Mouse (Mus musculus): ENCODE data around the gene Gm6096. TPM values are rescaled to one million over a fixed set of nuclear protein-coding genes. Genes with fewer than 3 reads are reported as not detected.

The Gm6096 gene
- polyA plus RNA-seq, 1 experiment from 2014 or later: not detected

DNA sequence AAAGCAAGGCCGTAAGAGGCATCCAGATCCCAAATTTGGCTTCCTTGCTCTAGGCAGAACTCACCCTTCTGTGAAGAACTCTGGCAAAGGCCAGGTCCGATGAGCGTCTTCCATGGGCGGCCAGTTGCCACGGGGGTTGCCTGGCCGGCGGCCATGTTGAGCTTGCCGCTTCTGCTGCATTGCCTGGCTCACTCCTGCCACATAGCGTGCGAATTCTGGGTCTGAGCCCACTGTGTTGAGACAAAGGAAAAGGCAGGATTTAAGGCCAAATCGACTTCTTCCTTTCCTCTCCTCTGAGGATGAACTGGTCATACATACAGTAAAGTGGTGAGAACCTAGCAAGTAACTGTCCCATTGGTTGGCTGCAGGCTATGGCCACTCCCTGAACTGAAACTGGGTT, 8.7 kb upstream of the Gm6096 start:
- H3K4me3 ChIP-seq: no peak overlapping the region
- H3K27me3 ChIP-seq: no peaks in the 10 kb centered on the region
- H3K4me1 ChIP-seq (replicated peaks): no peaks in the 10 kb centered on the region
- H3K36me3 ChIP-seq: peaks cover 69% of the 10 kb centered on the region
- no peak overlapping the region for H3K9ac ChIP-seq
- WGBS: 94% methylated on average over 11 of the region's 11 CpGs
- H3K9me3 ChIP-seq: no peaks in the 10 kb centered on the region
- no peak overlapping the region for H3K4me2 ChIP-seq
- H3K27ac ChIP-seq (replicated peaks): no peak overlapping the region
- no peak for ATAC-seq (ENCODE audit: low FRiP score, low read depth)

GRCm38 (mm10) chr7:34246870-34247499, 3.9 kb upstream of the Gm6096 start:
- no peaks in the 10 kb centered on the region for H3K9me3 ChIP-seq
- H3K36me3 ChIP-seq: peaks cover 44% of the 10 kb centered on the region
- no peaks in the 10 kb centered on the region for H3K4me1 ChIP-seq (replicated peaks)
- no peak overlapping the region for H3K9ac ChIP-seq
- no peak for ATAC-seq (ENCODE audit: low FRiP score, low read depth)
- WGBS: 93% methylated on average over 3 of the region's 3 CpGs
- H3K4me2 ChIP-seq: no peak overlapping the region
- no peak overlapping the region for H3K27ac ChIP-seq (replicated peaks)
- no peaks in the 10 kb centered on the region for H3K27me3 ChIP-seq
- no peak overlapping the region for H3K4me3 ChIP-seq

GRCm38 (mm10) chr7:34252030-34252429, 1.2 kb downstream of the Gm6096 start:
- no peaks in the 10 kb centered on the region for H3K4me1 ChIP-seq (replicated peaks)
- 98% methylated on average over 2 of the region's 2 CpGs for WGBS
- H3K27me3 ChIP-seq: no peaks in the 10 kb centered on the region
- no peak overlapping the region for H3K4me2 ChIP-seq
- peak overlapping the region; percentile 38; the same call in 1 of the 2 replicates for H3K27ac ChIP-seq (replicated peaks)
- no peak overlapping the region for H3K4me3 ChIP-seq
- ATAC-seq (ENCODE audit: low FRiP score, low read depth): no peak
- H3K36me3 ChIP-seq: peaks cover 37% of the 10 kb centered on the region
- no peak overlapping the region for H3K9ac ChIP-seq
- H3K9me3 ChIP-seq: no peaks in the 10 kb centered on the region

DNA sequence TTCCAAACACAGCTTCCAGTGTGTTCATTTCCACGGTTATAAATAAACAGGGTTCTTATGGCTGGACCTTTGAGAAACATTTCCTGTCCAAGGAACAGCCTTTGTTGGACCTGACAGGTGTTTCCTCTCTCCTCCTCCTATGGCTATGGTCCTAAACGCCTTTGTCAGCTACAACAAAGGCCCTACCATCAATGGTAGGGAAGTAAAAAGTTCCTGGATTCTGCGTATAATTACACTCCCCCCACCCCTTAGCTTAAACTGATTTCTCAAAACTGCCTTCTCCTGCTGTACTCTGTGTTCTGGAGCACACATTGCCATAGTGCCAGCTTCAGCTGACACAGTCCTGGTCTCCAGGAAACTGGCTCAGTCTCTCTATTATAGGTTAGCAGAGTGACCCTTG, 4.3 kb downstream of the Gm6096 start:
- Histone ChIP-seq H3K4me2 (no peak overlapping the region), H3K27ac (replicated peaks) (no peak overlapping the region), H3K9me3 (no peaks in the 10 kb centered on the region), H3K36me3 (peaks cover 40% of the 10 kb centered on the region), H3K9ac (no peak overlapping the region), H3K27me3 (no peaks in the 10 kb centered on the region), H3K4me3 (no peak overlapping the region), H3K4me1 (replicated peaks) (no peaks in the 10 kb centered on the region)
- ATAC-seq (ENCODE audit: low FRiP score, low read depth): no peak
- WGBS: 72% methylated on average over 3 of the region's 3 CpGs

DNA sequence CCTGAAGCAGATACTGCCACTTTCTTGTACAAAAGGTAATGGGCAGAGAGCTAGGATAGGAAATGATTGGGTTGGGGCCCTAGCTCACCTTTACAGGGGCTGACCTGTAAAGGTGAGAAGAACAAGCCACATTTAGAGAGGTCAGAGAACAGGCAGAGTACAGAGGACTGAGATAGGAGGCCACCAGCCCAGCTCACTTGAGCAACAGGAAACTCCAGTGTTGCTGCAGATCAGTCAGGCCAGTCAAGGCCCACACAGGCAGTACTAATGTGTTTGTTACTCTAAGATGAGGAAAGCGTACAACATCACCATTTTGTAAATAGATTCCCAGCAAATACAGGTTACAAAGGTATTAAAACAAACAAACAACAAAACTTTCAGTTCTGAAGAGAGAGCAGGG, 5.1 kb downstream of the Gm6096 start:
- H3K4me2 ChIP-seq: no peak overlapping the region
- no peaks in the 10 kb centered on the region for H3K4me1 ChIP-seq (replicated peaks)
- H3K9ac ChIP-seq: no peak overlapping the region
- ATAC-seq (ENCODE audit: low FRiP score, low read depth): no peak
- 92% methylated on average over 1 of the region's 1 CpGs for WGBS
- no peak overlapping the region for H3K4me3 ChIP-seq
- H3K27ac ChIP-seq (replicated peaks): 0 out of 2 replicates have a peak overlapping the region, but pooled peaks have one; percentile 15
- peaks cover 40% of the 10 kb centered on the region for H3K36me3 ChIP-seq
- no peaks in the 10 kb centered on the region for H3K9me3 ChIP-seq
- no peaks in the 10 kb centered on the region for H3K27me3 ChIP-seq

DNA sequence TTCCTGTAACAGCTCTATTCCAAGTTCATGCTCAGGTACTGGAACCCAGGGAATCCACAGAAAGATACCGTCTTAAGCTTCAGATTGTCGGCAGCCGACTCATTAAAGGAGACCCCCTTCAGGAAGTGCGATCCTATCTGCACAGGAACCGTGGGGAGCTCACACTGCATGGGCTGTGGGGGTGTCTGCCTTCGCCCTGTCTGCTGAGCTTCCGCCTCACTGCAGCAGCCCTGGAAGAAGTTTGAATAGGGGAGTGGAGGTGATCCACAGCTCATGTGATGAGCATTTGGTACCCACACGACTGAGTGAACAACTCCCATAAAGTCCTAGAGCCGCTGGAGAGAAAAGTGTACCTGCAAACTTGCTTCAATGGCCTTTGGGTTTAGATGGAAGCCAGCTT, 6.4 kb downstream of the Gm6096 start:
- H3K36me3 ChIP-seq: peaks cover 46% of the 10 kb centered on the region
- no peak for ATAC-seq (ENCODE audit: low FRiP score, low read depth)
- 86% methylated on average over 9 of the region's 9 CpGs for WGBS

DNA sequence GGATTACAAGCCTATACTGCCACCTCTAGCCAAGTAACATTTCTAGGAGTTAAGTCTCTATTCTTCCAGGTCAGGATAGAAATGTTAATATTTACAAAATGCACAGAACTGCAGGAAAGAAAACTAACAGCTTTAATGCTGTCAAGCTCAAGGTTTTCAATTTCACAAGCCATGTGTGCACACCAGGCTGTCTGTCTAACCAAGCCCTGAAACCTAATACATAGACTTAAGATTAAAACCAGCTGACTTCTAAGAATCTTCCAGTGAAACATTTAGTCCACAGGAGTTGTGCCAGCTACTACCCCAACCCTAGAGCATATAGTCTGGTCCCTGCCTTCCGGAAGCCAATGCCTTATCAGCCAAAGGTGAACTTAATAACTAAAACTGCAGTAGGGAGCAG, 7.6 kb downstream of the Gm6096 start:
- H3K9ac ChIP-seq: no peak overlapping the region
- 88% methylated on average over 1 of the region's 1 CpGs for WGBS
- H3K4me3 ChIP-seq: no peak overlapping the region
- H3K4me1 ChIP-seq (replicated peaks): no peaks in the 10 kb centered on the region
- no peak overlapping the region for H3K27ac ChIP-seq (replicated peaks)
- ATAC-seq (ENCODE audit: low FRiP score, low read depth): no peak
- H3K9me3 ChIP-seq: no peaks in the 10 kb centered on the region
- H3K27me3 ChIP-seq: no peaks in the 10 kb centered on the region
- H3K4me2 ChIP-seq: no peak overlapping the region
- H3K36me3 ChIP-seq: peaks cover 42% of the 10 kb centered on the region

More for the DNA sequence above, 6.4 kb downstream of the Gm6096 start:
- Histone ChIP-seq H3K27me3 (no peaks in the 10 kb centered on the region), H3K27ac (replicated peaks) (no peak overlapping the region), H3K4me1 (replicated peaks) (no peaks in the 10 kb centered on the region), H3K9ac (no peak overlapping the region), H3K4me2 (no peak overlapping the region), H3K4me3 (no peak overlapping the region), H3K9me3 (no peaks in the 10 kb centered on the region)

DNA sequence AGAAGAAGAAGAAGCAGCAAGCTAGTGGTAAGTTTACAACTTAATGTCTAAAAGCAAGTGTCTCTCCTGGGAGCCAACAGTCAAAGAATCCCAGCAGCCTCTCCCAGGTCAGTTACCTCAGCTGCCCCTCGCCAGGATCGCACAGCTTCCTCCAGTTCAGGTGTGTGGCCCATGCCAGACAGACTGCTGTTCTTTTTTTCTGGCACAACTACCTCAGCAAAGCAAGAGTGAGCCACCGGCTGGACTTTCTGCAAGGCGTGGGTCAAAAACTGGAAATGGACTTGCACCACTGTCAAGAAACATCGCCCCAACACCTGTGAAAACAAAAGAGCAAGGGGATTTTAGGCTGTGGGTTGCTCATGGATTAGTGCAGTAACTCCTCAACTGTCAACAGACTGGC, 12.6 kb downstream of the Gm6096 start:
- Histone ChIP-seq H3K36me3 (peaks cover 13% of the 10 kb centered on the region; the same call in 1 of the 2 replicates), H3K9ac (no peak overlapping the region), H3K27ac (replicated peaks) (no peak overlapping the region), H3K4me1 (replicated peaks) (0 out of 2 replicates have a peak, but pooled peaks cover 5% of the 10 kb centered on the region), H3K4me2 (no peak overlapping the region), H3K4me3 (no peak overlapping the region), H3K9me3 (no peaks in the 10 kb centered on the region), H3K27me3 (no peaks in the 10 kb centered on the region)
- ATAC-seq (ENCODE audit: low FRiP score, low read depth): no peak
- WGBS: 90% methylated on average over 5 of the region's 5 CpGs

DNA sequence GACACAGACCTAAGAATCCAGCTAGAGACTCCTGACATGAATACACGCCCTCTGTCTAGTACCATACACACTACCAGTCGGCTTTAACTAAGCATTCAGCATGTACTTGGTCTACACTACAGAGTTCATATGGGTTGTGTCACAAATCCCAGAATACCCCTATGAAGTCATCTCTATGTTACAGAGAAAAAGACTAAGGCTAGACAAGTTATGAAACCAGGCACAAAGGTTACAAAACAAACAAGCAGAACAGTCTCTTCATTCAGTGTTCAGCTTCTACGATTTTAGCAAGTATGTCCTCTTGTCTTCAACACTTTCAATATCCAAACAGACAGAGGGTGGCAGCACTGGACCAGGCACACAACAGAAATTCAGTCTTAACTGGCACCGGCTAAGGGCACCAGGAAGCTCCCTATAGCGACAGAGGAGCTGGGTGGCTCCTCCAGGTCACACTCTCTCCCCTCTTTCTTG, 15.1 kb downstream of the Gm6096 start:
- Histone ChIP-seq H3K9me3 (no peaks in the 10 kb centered on the region), H3K27ac (replicated peaks) (no peak overlapping the region; the same call in 1 of the 2 replicates), H3K4me3 (no peak overlapping the region), H3K27me3 (no peaks in the 10 kb centered on the region), H3K4me1 (replicated peaks) (0 out of 2 replicates have a peak, but pooled peaks cover 5% of the 10 kb centered on the region), H3K9ac (no peak overlapping the region), H3K4me2 (no peak overlapping the region), H3K36me3 (peaks cover 10% of the 10 kb centered on the region; the same call in 1 of the 2 replicates)
- WGBS: 64% methylated on average over 5 of the region's 5 CpGs
- no peak for ATAC-seq (ENCODE audit: low FRiP score, low read depth)

DNA sequence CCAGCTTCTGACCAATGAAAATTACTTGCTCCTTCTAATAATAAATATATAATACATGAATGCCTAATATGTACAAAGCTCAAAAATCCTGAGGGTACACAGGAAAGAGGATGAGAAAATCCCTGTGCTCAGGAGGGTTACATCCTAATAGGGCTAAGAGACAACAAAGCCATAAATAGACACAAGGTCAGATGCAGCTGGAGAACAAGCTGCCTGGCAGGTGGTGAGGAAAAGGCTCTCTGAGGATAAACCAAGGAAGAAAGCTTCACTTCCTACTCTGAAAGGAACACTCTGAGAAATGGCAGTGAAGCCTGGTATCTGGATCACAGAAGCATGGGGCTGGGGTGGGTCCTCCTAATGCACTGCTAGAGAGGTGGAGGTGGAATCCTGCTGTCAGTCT, 15.6 kb downstream of the Gm6096 start:
- Histone ChIP-seq H3K9ac (no peak overlapping the region), H3K4me3 (no peak overlapping the region), H3K27me3 (no peaks in the 10 kb centered on the region), H3K36me3 (peaks cover 8% of the 10 kb centered on the region; the same call in 1 of the 2 replicates), H3K9me3 (no peaks in the 10 kb centered on the region), H3K4me2 (no peak overlapping the region), H3K27ac (replicated peaks) (no peak overlapping the region), H3K4me1 (replicated peaks) (0 out of 2 replicates have a peak, but pooled peaks cover 5% of the 10 kb centered on the region)
- no peak for ATAC-seq (ENCODE audit: low FRiP score, low read depth)

- 0 out of 2 replicates have a peak, but pooled peaks cover 5% of the 10 kb centered on the region for H3K4me1 ChIP-seq (replicated peaks)
- no peak overlapping the region for H3K9ac ChIP-seq
- H3K36me3 ChIP-seq: no peaks in the 10 kb centered on the region
- 76% methylated on average over 1 of the region's 1 CpGs for WGBS
- no peak overlapping the region for H3K4me3 ChIP-seq
- no peak for ATAC-seq (ENCODE audit: low FRiP score, low read depth)
- H3K27ac ChIP-seq (replicated peaks): no peak overlapping the region
- H3K9me3 ChIP-seq: no peaks in the 10 kb centered on the region
- no peak overlapping the region for H3K4me2 ChIP-seq
- H3K27me3 ChIP-seq: no peaks in the 10 kb centered on the region
Measured at GRCm38 (mm10) chr7:34268463-34268862, 17.6 kb downstream of the Gm6096 start.

- 78% methylated on average over 4 of the region's 4 CpGs for WGBS
- H3K36me3 ChIP-seq: 0 out of 2 replicates have a peak, but pooled peaks cover 4% of the 10 kb centered on the region
- H3K4me2 ChIP-seq: no peak overlapping the region
- H3K4me3 ChIP-seq: no peak overlapping the region
- ATAC-seq (ENCODE audit: low FRiP score, low read depth): no peak
- no peaks in the 10 kb centered on the region for H3K9me3 ChIP-seq
- no peak overlapping the region for H3K27ac ChIP-seq (replicated peaks)
- no peaks in the 10 kb centered on the region for H3K27me3 ChIP-seq
- no peak overlapping the region for H3K9ac ChIP-seq
- H3K4me1 ChIP-seq (replicated peaks): no peaks in the 10 kb centered on the region
Measured at GRCm38 (mm10) chr7:34272465-34272864, 21.6 kb downstream of the Gm6096 start.

DNA sequence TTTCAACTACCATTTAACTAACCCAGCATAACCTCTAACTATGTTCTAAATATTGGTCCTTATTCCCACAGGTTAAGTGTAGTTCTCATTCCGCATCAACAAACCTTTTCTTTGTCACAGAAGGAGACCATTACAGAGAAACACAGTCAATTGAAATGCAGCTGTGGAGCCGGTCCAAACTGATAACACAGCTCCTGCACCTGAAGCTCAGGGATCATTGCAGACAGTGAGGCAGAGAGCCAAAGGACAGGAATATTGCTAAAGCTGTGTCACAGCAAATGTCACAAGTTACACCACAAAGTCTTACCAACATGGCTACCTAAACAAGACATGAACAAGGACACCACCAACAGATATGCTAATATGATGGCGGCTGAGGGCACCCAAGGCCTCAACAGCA, 25.2 kb downstream of the Gm6096 start:
- ATAC-seq (ENCODE audit: low FRiP score, low read depth): no peak
- H3K4me2 ChIP-seq: no peak overlapping the region
- H3K27me3 ChIP-seq: no peaks in the 10 kb centered on the region
- H3K9me3 ChIP-seq: no peaks in the 10 kb centered on the region
- H3K36me3 ChIP-seq: 0 out of 2 replicates have a peak, but pooled peaks cover 4% of the 10 kb centered on the region
- no peaks in the 10 kb centered on the region for H3K4me1 ChIP-seq (replicated peaks)
- H3K4me3 ChIP-seq: no peak overlapping the region
- H3K9ac ChIP-seq: no peak overlapping the region
- H3K27ac ChIP-seq (replicated peaks): no peak overlapping the region
- WGBS: 93% methylated on average over 3 of the region's 3 CpGs
